Mouse (Mus musculus): Measurements from ENCODE around the gene Trmt1l. TPM values are rescaled to one million over a fixed set of nuclear protein-coding genes. Genes with fewer than 3 reads are reported as not detected.
A peak's percentile ranks its signal among the peaks of the same experiment; 100 is the strongest.
"Not testable (repeated sequence)": the region's sequence is repeated elsewhere in the genome, so short reads cannot be mapped to it uniquely, and the experiment has no call there.

Trmt1l gene
- polyA plus RNA-seq, 1 experiment: 14.6 TPM

DNA sequence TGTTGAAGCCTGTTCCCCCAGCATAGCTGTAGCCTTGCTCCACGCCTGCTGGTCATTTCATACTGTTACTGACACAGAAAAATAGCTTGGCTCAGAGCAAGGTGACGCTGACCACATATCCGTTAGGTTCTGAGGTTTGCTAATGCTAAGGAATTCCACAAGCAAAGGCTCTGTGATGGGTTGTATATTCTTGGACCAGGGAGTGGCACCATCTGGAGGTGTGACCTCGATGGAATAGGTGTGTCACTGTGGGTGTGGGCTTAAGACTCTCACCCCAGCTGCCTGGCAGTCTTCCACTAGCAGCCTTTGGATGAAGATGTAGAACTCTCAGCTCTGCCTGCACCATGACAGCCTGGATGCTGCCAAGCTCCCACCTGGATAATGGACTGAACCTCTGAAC is 38.2 kb downstream of the Trmt1l start:
- TF ChIP-seq MYOD1 (IDR thresholded peaks at IDR 0.05; ENCODE audit: control insufficient read depth in 1 of 3, insufficient read length in 2 of 3, low read depth in 2 of 3) (no peak), MYOG (IDR thresholded peaks at IDR 0.05; ENCODE audit: control insufficient read depth in 1 of 3, insufficient read depth in 1 of 3, insufficient read length in 2 of 3, low read depth in 2 of 3) (no peak), TCF3 (IDR thresholded peaks at IDR 0.05; ENCODE audit: insufficient read length, low read depth) (no peak), MAX (IDR thresholded peaks at IDR 0.05; ENCODE audit: low read depth) (no peak), POLR2A (IDR thresholded peaks at IDR 0.05; ENCODE audit: insufficient read length, low read depth) (no peak), E2F4 (IDR thresholded peaks at IDR 0.05; ENCODE audit: insufficient read depth) (no peak), REST (IDR thresholded peaks at IDR 0.05; ENCODE audit: insufficient read depth, insufficient read length) (no peak), SRF (IDR thresholded peaks at IDR 0.05; ENCODE audit: control insufficient read depth, insufficient read length, low read depth) (no peak), CEBPB (IDR thresholded peaks at IDR 0.05; ENCODE audit: insufficient read depth, poor library complexity, severe bottlenecking) (no peak), POLR2AphosphoS2 (IDR thresholded peaks at IDR 0.05; ENCODE audit: insufficient read length, low read depth) (no peak), USF1 (IDR thresholded peaks at IDR 0.05; ENCODE audit: low read depth) (no peak), TCF12 (IDR thresholded peaks at IDR 0.05; ENCODE audit: insufficient read depth, poor library complexity, severe bottlenecking) (no peak)
- H3K4me3 ChIP-seq: no peak overlapping the region

DNA sequence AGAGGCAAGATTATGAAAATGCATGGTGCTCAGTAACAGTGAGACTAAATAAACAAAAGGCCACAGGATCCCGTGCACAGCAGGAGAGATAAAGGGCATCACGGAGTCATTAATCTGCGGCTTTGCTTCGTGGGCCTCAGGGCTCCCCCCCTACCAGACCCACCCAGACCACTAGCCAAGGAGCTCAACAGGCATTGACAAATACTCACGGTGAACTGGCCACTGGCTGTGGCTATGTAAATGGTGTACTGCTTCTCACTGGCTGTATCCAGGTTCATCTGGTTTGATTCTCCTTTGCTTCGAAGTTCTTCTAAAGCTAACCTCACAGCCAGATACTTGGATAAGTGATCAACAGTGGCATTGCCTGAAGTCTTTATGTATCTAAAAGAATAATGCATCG is 43.1 kb downstream of the Trmt1l start:
- TF ChIP-seq POLR2A (IDR thresholded peaks at IDR 0.05; ENCODE audit: insufficient read length, low read depth): no peak
- no peak for TF ChIP-seq USF1 (IDR thresholded peaks at IDR 0.05; ENCODE audit: low read depth)
- no peak for TF ChIP-seq REST (IDR thresholded peaks at IDR 0.05; ENCODE audit: insufficient read depth, insufficient read length)
- no peak for TF ChIP-seq SRF (IDR thresholded peaks at IDR 0.05; ENCODE audit: control insufficient read depth, insufficient read length, low read depth)
- no peak for TF ChIP-seq TCF12 (IDR thresholded peaks at IDR 0.05; ENCODE audit: insufficient read depth, poor library complexity, severe bottlenecking)
- no peak for TF ChIP-seq POLR2AphosphoS2 (IDR thresholded peaks at IDR 0.05; ENCODE audit: insufficient read length, low read depth)
- no peak for TF ChIP-seq E2F4 (IDR thresholded peaks at IDR 0.05; ENCODE audit: insufficient read depth)
- no peak for TF ChIP-seq MAX (IDR thresholded peaks at IDR 0.05; ENCODE audit: low read depth)
- no peak for TF ChIP-seq MYOG (IDR thresholded peaks at IDR 0.05; ENCODE audit: control insufficient read depth in 1 of 3, insufficient read depth in 1 of 3, insufficient read length in 2 of 3, low read depth in 2 of 3)
- TF ChIP-seq TCF3 (IDR thresholded peaks at IDR 0.05; ENCODE audit: insufficient read length, low read depth): no peak
- TF ChIP-seq CEBPB (IDR thresholded peaks at IDR 0.05; ENCODE audit: insufficient read depth, poor library complexity, severe bottlenecking): no peak
- no peak for TF ChIP-seq MYOD1 (IDR thresholded peaks at IDR 0.05; ENCODE audit: control insufficient read depth in 1 of 3, insufficient read length in 2 of 3, low read depth in 2 of 3)
- Histone ChIP-seq H3K79me2 (ENCODE audit: control insufficient read depth, insufficient read depth) (no peaks in the 10 kb centered on the region), H3K36me3 (ENCODE audit: control insufficient read depth, insufficient read depth) (peaks cover 42% of the 10 kb centered on the region), H3K27me3 (ENCODE audit: control insufficient read depth, insufficient read depth, insufficient read length) (no peaks in the 10 kb centered on the region), H3K4me3 (no peak overlapping the region), H3K4me2 (ENCODE audit: low read depth) (no peak overlapping the region), H3ac (ENCODE audit: control insufficient read depth, insufficient read length) (no peak overlapping the region)

More for the DNA sequence above, 38.2 kb downstream of the Trmt1l start:
- Histone ChIP-seq H3K27me3 (ENCODE audit: control insufficient read depth, insufficient read depth, insufficient read length) (no peaks in the 10 kb centered on the region), H3K79me2 (ENCODE audit: control insufficient read depth, insufficient read depth) (no peaks in the 10 kb centered on the region), H3ac (ENCODE audit: control insufficient read depth, insufficient read length) (no peak overlapping the region), H3K4me2 (ENCODE audit: low read depth) (no peak overlapping the region), H3K36me3 (ENCODE audit: control insufficient read depth, insufficient read depth) (peaks cover 16% of the 10 kb centered on the region)

DNA sequence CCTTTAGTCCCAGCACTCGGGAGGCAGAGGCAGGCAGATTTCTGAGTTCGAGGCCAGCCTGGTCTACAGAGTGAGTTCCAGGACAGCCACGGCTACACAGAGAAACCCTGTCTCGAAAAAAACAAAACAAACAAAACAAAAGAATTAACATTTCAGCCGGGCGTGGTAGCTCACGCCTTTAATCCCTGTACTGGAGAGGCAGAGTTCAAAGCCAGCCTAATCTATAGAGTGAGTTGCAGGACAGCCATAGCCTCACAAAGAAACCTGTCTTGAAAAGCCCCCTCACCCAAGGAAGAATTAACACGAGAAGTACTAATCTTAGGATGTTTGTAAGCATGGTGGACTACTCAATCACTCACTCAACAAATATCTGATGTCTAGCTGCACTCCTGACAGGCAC is 44.0 kb downstream of the Trmt1l start:
- H3K4me2 ChIP-seq (ENCODE audit: low read depth); H3K4me3 ChIP-seq; H3ac ChIP-seq (ENCODE audit: control insufficient read depth, insufficient read length); H3K79me2 ChIP-seq (ENCODE audit: control insufficient read depth, insufficient read depth); H3K27me3 ChIP-seq (ENCODE audit: control insufficient read depth, insufficient read depth, insufficient read length): not testable (repeated sequence)
- peaks cover 49% of the 10 kb centered on the region for H3K36me3 ChIP-seq (ENCODE audit: control insufficient read depth, insufficient read depth)

DNA sequence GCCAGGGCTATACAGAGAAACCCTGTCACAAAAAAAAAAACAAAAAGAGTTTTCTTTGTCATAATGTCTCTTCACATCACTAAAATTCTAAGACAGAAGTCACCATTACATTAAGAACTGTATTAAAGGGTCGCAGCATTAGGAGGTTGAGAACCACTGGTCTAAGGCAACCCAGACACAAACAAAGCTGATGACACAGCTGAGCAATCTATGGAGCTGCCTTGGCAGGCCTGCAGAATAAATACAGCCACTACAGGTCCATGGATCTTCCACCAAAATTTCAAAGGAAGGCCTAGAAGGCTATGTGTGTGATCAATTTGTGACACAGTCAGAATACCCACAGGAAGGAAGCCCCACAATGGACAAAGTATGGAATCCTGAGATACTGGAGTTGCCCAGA is 54.2 kb downstream of the Trmt1l start:
- Histone ChIP-seq H3K4me3 (no peak overlapping the region), H3K79me2 (ENCODE audit: control insufficient read depth, insufficient read depth) (peaks cover 72% of the 10 kb centered on the region), H3K36me3 (ENCODE audit: control insufficient read depth, insufficient read depth) (peaks cover 18% of the 10 kb centered on the region), H3ac (ENCODE audit: control insufficient read depth, insufficient read length) (no peak overlapping the region), H3K27me3 (ENCODE audit: control insufficient read depth, insufficient read depth, insufficient read length) (no peaks in the 10 kb centered on the region), H3K4me2 (ENCODE audit: low read depth) (no peak overlapping the region)
- TF ChIP-seq E2F4 (IDR thresholded peaks at IDR 0.05; ENCODE audit: insufficient read depth): no peak
- no peak for TF ChIP-seq POLR2AphosphoS2 (IDR thresholded peaks at IDR 0.05; ENCODE audit: insufficient read length, low read depth)
- no peak for TF ChIP-seq MAX (IDR thresholded peaks at IDR 0.05; ENCODE audit: low read depth)
- no peak for TF ChIP-seq MYOD1 (IDR thresholded peaks at IDR 0.05; ENCODE audit: control insufficient read depth in 1 of 3, insufficient read length in 2 of 3, low read depth in 2 of 3)
- peak; percentile 70 for TF ChIP-seq CEBPB (IDR thresholded peaks at IDR 0.05; ENCODE audit: insufficient read depth, poor library complexity, severe bottlenecking)

DNA sequence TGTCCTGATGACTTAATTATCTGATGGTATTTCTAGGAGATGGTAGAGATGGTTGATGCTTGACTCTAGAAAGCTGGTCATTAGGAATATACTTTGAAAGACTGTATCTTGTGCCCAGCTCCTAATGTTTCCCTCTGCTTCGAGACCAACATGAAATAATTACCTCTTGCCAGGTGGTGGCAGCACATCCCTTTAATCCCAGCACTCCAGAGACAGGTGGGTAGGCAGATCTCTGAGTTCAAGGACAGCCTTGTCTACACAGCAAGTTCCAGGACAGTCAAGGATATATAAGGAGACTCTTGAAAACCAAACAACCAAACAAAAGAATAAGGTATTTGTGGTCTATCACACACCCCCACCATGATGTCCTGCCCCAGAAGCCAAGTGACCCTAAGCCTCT is 55.2 kb downstream of the Trmt1l start:
- TF ChIP-seq MYOD1 (IDR thresholded peaks at IDR 0.05; ENCODE audit: control insufficient read depth in 1 of 3, insufficient read length in 2 of 3, low read depth in 2 of 3) (no peak), MYOG (IDR thresholded peaks at IDR 0.05; ENCODE audit: control insufficient read depth in 1 of 3, insufficient read depth in 1 of 3, insufficient read length in 2 of 3, low read depth in 2 of 3) (no peak), CEBPB (IDR thresholded peaks at IDR 0.05; ENCODE audit: insufficient read depth, poor library complexity, severe bottlenecking) (no peak), TCF12 (IDR thresholded peaks at IDR 0.05; ENCODE audit: insufficient read depth, poor library complexity, severe bottlenecking) (no peak), POLR2A (IDR thresholded peaks at IDR 0.05; ENCODE audit: insufficient read length, low read depth) (no peak), TCF3 (IDR thresholded peaks at IDR 0.05; ENCODE audit: insufficient read length, low read depth) (no peak), MAX (IDR thresholded peaks at IDR 0.05; ENCODE audit: low read depth) (no peak), E2F4 (IDR thresholded peaks at IDR 0.05; ENCODE audit: insufficient read depth) (no peak), POLR2AphosphoS2 (IDR thresholded peaks at IDR 0.05; ENCODE audit: insufficient read length, low read depth) (no peak), SRF (IDR thresholded peaks at IDR 0.05; ENCODE audit: control insufficient read depth, insufficient read length, low read depth) (no peak), REST (IDR thresholded peaks at IDR 0.05; ENCODE audit: insufficient read depth, insufficient read length) (no peak), USF1 (IDR thresholded peaks at IDR 0.05; ENCODE audit: low read depth) (no peak)
- H3K79me2 ChIP-seq (ENCODE audit: control insufficient read depth, insufficient read depth): peaks cover 81% of the 10 kb centered on the region
- no peak overlapping the region for H3K4me2 ChIP-seq (ENCODE audit: low read depth)
- no peaks in the 10 kb centered on the region for H3K27me3 ChIP-seq (ENCODE audit: control insufficient read depth, insufficient read depth, insufficient read length)
- no peak overlapping the region for H3K4me3 ChIP-seq
- H3ac ChIP-seq (ENCODE audit: control insufficient read depth, insufficient read length): no peak overlapping the region
- H3K36me3 ChIP-seq (ENCODE audit: control insufficient read depth, insufficient read depth): peaks cover 7% of the 10 kb centered on the region
